Mouse (Mus musculus) spleen, adult 12 weeks (tissue): ENCODE measurements around the gene Gpr107.
A peak's percentile ranks its signal among the peaks of the same experiment; 100 is the strongest.

Source experiments
- DNase-seq: peaks from one replicate; pipeline ENCODE4 v3.0.0; 2022; ENCODE audit warnings: low spot score

Gene Gpr107

GRCm38 (mm10) chr2:31246251-31246971, 94.3 kb downstream of the Gpr107 start:
- DNase-seq = no peak

DNA sequence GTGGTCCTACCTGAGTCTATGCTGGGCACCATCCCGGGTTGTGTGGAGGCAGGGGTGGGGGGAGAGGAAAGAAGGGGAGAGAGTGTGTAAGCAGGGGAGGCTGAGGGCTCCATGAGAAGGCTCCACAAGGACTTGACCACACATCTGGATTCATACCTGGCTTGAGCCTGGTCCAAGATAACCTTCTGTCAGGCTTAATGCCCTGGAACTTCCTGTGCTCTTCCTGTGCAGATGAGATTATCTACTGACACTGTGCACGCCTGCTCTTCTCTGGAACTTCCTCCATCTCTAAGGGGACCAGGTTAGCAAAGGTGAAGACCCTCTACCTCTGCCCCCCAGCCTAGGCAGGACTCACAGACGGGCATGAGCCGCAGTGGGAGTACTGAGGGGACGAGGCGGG, 96.7 kb downstream of the Gpr107 start:
- DNase-seq = no peak

GRCm38 (mm10) chr2:31252167-31252566, 100.1 kb downstream of the Gpr107 start:
- DNase-seq = no peak

DNA sequence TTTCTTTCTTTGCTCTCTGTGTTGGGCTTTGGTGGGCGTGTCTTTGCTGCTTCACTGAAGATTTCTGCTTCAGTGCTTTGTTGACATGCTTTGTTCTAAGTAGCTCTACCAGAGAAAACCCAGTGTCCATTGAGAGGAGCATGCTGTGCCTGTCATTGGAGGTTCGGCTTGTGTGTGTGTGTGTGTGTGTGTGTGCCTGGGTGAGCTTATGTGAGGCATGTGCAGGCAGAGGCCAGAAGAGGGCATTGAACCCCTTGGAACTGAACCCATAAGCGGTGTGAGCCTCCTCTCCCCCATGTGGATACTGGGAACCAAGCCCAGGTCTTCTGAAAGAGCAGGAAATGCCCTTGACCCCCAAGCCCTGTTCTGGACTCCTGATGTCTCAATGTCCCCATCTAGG, 101.3 kb downstream of the Gpr107 start:
- DNase-seq = no peak

DNA sequence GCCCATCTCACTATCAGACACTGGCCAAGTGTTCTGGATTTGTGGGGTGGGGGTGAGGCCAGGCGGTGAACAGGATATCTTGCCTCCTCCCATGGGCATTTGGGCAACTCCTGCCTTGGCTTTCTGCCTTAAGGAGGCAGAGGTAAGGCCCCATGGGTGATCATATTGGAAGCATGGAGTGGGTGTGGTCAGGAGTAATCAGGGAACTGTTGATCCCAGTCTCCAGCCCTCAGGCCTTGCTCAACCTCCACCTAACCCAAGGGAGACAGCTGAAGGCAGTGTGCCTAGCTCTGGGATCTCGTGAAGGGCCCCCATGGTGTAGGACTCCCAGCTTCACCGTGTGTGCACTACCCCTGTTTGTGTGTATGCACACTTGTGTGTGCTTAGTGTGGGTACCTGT, 102.7 kb downstream of the Gpr107 start:
- no peak for DNase-seq

- peak; percentile 77 for DNase-seq
These were observed 104.1 kb downstream of the Gpr107 start for GRCm38 (mm10) chr2:31255952-31256938.

GRCm38 (mm10) chr2:31257096-31257495, 105.0 kb downstream of the Gpr107 start:
- DNase-seq = no peak

DNA sequence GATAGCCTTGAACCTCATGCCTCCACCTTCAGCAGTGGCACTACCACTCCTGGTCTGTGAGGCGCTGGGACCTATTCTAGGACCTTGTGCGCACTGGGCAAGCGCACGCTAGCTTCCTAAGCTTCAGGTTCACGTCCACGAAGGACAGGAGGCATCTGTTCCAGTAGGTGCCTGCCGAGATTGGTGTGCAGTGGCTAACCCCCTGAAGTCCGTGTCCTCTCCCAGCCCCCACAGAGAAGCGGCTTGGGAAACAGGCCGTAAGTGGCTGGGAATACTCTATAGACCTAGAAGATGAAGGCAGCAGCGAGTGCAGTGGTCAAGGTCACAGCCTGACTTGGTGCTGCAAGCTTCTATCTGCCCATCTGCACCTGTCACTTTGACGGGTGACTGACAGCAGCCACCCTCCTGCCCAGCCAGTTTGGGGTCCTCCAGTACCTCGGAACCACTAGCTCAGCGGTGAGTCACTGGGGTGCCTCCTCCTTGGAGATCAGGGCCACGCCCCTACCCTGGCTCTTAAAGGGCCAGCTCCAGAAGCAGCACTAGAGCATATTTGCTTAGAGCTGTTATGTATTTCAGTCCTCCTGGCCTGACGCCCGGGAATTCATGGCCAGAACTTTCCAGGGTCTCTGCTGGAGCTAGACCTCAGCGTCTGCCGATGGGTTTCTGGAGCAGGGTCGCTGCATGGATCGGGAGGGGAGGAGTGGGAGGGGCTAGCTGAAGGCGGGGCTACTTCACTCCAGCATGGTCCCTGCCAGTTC, 106.7 kb downstream of the Gpr107 start:
- DNase-seq = peak; percentile 32

GRCm38 (mm10) chr2:31259367-31259920, 107.3 kb downstream of the Gpr107 start:
- DNase-seq = no peak

GRCm38 (mm10) chr2:31260549-31260948, 108.4 kb downstream of the Gpr107 start:
- no peak for DNase-seq

- no peak for DNase-seq
These were observed 110.9 kb downstream of the Gpr107 start for GRCm38 (mm10) chr2:31263039-31263461.

DNA sequence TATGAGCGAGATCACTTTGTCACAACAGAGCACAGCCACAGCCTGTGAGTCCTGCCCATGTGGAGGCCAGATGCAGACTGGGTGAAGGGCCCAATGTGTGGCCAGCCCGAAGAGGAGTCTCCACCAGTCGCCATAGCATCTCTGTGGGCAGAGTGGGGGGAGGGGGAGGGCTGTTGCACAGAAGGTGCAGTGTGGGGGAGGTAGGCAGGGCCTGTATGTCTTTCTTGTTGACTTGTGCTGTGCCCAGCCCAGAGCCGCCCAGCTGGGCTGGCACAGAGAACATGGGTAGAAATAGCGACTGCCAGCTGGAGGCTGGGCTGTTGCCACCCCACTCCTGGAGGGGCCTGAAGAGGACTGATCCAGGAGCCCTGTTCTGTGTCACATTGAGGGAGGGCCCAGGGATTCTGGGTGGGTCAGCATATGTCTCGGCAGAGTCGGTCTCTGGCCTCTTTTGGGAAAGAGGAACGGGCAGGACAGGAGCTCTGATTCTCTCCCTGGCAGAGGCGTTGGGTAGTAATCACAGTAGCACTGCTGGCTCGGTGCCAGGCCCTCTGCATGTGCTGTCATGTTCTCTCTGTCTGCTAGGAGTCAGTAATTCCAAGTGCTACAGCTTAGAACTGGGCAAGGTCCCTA, 111.7 kb downstream of the Gpr107 start:
- no peak for DNase-seq

- DNase-seq = no peak
These were observed 115.3 kb downstream of the Gpr107 start for GRCm38 (mm10) chr2:31267447-31267846.
